Mouse (Mus musculus) limb, embryonic 10.5 days (tissue): ENCODE measurements around the gene Il23a. TPM values are rescaled to one million over a fixed set of nuclear protein-coding genes. Genes with fewer than 3 reads are reported as not detected.
"Not testable (repeated sequence)": the region's sequence is repeated elsewhere in the genome, so short reads cannot be mapped to it uniquely, and the experiment has no call there.

Experiments used
- DNase-seq: peaks from one replicate; pipeline ENCODE4 v3.0.0-alpha.2; 2017; ENCODE audit warnings: low spot score
- H3K27ac ChIP-seq: fragments of 300-500 bp; sonication (generic); 2 replicates; pipeline ENCODE4 v1.5.1; 2016; ENCODE audit warnings: mild to moderate bottlenecking
- H3K27me3 ChIP-seq: fragments of 300-500 bp; sonication (generic); 2 replicates; pipeline ENCODE4 v1.6.1; 2016; ENCODE audit warnings: low read depth, mild to moderate bottlenecking; ENCODE audit not compliant: poor library complexity, severe bottlenecking
- H3K36me3 ChIP-seq: fragments of 300-500 bp; sonication (generic); 2 replicates; pipeline ENCODE4 v1.6.1; 2016; ENCODE audit warnings: mild to moderate bottlenecking, moderate library complexity
- H3K4me1 ChIP-seq: fragments of 300-500 bp; sonication (generic); 2 replicates; pipeline ENCODE4 v1.6.1; 2016
- H3K4me3 ChIP-seq: fragments of 300-500 bp; sonication (generic); 2 replicates; pipeline ENCODE4 v1.5.1; 2016; ENCODE audit warnings: mild to moderate bottlenecking, moderate library complexity
- H3K9me3 ChIP-seq: fragments of 300-500 bp; sonication (generic); replicated peaks from 2 replicates; pipeline ENCODE4 v1.6.1; 2016; ENCODE audit warnings: mild to moderate bottlenecking
- WGBS: fragments of 180-500 bp; shearing (Covaris S2); methylation state at CpG from one replicate; pipeline ENCODE4 v1.1.7; 2016; 5-methylcytosine and 5-hydroxymethylcytosine counted together
- polyA plus RNA-seq: library from polyadenylated mRNA; unstranded; fragments of >200 nt; fragmentation: Nextera tagmentation; extraction: Ambion mirVana; gene quantifications from 2 replicates; pipeline ENCODE4 v1.2.1, GENCODE M21; 2016

Gene Il23a
- polyA plus RNA-seq, 1 experiment from 2014 or later = not detected

DNA sequence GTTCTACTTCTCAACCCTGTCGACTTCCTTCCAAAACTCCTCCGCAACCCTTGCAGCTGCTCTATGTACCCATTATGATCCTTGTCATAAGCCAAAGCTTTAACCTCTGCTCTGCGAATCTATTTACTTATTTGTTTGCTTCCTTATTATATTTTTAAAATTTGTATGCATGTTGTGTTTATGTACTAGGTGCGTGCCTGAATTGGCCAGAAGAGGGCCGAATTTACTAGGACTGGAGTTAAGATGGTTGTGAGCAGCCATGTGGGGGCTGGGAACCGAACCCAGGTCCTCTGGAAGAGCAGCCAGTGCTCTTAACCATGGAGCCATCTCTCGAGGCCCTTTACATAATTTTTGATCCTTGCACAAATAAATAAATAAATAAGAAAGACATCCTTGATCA lies 27.7 kb downstream of the Il23a start:
- Histone ChIP-seq H3K9me3 (no peaks in the 10 kb centered on the region), H3K27me3 (no peaks in the 10 kb centered on the region), H3K36me3 (no peaks in the 10 kb centered on the region), H3K4me1 (0 out of 2 replicates have a peak, but pooled peaks cover 5% of the 10 kb centered on the region), H3K27ac (peak overlapping the region; percentile 83), H3K4me3 (peak overlapping the region; percentile 83)
- DNase-seq = no peak
- 46% methylated on average over 7 of the region's 7 CpGs for WGBS

GRCm38 (mm10) chr10:128270287-128270841 lies 28.2 kb downstream of the Il23a start, which contains the start of gene Stat2:
TSS of gene Stat2 (plus strand) at chr10:128270559.
- under 1% methylated on average over 43 of the region's 43 CpGs for WGBS

DNA sequence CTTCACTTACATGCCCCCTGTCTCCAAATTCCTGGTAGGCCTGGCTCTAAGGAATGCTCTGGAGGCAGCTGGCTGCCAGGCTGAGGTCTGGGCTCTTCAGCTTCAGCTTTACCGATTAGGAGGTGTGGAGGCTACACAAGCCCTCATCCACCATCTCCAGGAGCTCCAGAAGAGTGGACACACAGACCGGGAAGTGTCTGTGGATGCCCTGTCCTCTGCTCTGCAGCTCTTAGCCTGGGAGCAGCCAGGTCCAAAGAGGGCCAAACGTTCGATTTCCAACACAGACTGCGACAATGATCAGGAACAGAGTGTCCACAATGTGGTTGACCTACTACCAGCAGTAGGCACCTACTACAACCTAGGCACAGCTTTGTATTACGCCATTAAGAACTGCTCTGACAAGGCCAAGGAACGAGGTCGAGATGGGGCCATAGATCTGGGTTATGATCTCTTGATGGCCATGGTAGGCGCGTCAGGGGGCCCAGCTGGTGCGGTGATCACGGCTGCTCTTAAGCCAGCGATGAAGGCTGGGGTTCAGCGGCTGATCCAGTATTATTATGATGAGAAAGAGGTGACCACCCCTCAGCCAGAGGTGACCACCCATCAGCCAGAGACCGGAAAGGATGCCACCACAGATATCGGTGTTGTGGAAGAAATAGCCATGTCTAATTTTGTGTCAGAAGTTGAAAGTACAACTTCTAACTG lies 29.2 kb downstream of the Il23a start:
- Histone ChIP-seq H3K27me3 (no peaks in the 10 kb centered on the region), H3K36me3 (no peaks in the 10 kb centered on the region), H3K4me1 (0 out of 2 replicates have a peak, but pooled peaks cover 5% of the 10 kb centered on the region), H3K9me3 (no peaks in the 10 kb centered on the region), H3K4me3 (peak overlapping the region; percentile 83; the same call in 1 of the 2 replicates), H3K27ac (no peak overlapping the region)
- no peak for DNase-seq
- WGBS = 87% methylated on average over 16 of the region's 16 CpGs

More at GRCm38 (mm10) chr10:128270287-128270841, 28.2 kb downstream of the Il23a start, which contains the start of gene Stat2:
- DNase-seq = peak; percentile 96
- peak within 1 kb of the TSS; percentile 83 for H3K4me3 ChIP-seq
- no peaks in the 10 kb centered on the region for H3K36me3 ChIP-seq
- H3K4me1 ChIP-seq = 0 out of 2 replicates have a peak, but pooled peaks cover 5% of the 10 kb centered on the region
- no peaks in the 10 kb centered on the region for H3K9me3 ChIP-seq
- H3K27me3 ChIP-seq = no peaks in the 10 kb centered on the region
- H3K27ac ChIP-seq = peak within 1 kb of the TSS; percentile 83

DNA sequence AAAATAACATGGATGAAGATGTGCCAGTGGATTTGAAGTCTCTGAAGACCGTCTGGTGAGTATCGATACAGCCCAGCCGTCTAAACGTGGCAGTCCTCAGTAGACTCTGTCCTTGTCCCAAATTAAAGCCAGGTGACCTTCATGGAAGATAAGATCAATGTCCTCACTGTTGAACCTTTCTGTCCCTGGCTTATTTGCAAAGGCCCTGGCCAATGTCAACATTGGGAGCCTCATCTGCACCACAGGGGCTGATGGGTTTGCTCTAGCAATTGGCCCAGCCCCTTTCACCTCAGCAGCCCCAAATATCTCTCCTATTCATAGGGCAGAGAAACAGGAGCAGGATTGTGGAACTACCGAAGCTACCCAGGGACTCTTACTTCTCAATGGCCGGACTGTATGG lies 30.2 kb downstream of the Il23a start, which contains the start of gene Apof:
Gene Apof, plus strand, starts transcription at position 301 of the 400 bp plus-strand sequence.
- no peaks in the 10 kb centered on the region for H3K27me3 ChIP-seq
- peak within 1 kb of the TSS; percentile 83; the same call in 1 of the 2 replicates for H3K4me3 ChIP-seq
- 76% methylated on average over 6 of the region's 6 CpGs for WGBS
- 0 out of 2 replicates have a peak, but pooled peaks cover 5% of the 10 kb centered on the region for H3K4me1 ChIP-seq
- H3K36me3 ChIP-seq = no peaks in the 10 kb centered on the region
- H3K27ac ChIP-seq = no peak within 1 kb of the TSS
- H3K9me3 ChIP-seq = no peaks in the 10 kb centered on the region
- DNase-seq = no peak

DNA sequence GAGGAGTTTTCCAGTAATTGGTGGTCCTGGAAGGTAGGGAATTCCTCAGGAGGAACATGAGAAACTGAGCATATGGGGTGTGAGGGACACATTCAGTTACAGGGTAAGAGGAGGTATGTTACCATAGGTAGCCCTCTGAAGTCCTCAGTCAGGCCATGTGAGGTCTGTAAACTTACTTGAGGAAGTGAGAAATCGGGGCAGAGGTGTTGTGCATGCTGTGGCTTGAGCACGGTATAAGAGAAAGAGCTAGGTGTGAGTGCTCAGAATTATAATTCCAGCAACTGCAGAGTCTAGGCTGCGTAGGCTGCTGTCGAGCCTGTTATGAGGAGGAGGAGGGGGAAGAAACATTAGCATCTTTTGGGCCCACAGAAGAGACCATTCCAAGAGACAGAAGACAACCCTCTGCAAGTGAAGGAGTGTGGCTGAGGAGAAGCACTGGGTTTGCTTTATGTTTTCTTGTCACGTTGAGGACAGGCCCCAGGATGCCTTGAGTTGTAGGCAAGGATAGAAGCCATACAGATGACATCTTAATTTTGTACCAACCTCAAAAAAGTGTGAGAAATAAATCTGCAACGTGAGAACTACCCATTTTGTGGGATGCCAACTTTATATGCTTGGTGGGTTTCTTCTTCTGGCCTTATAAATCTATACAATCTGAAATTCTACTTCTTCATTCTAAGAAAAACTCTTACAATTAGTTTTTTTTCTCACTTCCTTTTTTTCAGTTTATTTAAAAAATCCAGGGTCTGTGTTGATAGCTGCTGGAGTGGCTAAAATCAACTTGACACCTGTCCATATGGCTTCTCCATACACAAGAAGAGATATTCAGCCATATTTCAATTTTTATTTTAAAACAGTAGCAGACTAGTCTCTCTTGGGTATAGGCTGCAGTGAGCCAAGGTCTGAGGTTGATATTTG lies 34.9 kb downstream of the Il23a start:
- 82% methylated on average over 6 of the region's 6 CpGs for WGBS
- no peak for DNase-seq
- H3K36me3 ChIP-seq = no peaks in the 10 kb centered on the region
- H3K4me1 ChIP-seq = no peaks in the 10 kb centered on the region
- no peaks in the 10 kb centered on the region for H3K27me3 ChIP-seq
- no peak overlapping the region for H3K27ac ChIP-seq
- H3K9me3 ChIP-seq = no peaks in the 10 kb centered on the region
- H3K4me3 ChIP-seq = no peak overlapping the region

- Histone ChIP-seq H3K27me3 (no peaks in the 10 kb centered on the region), H3K9me3 (no peaks in the 10 kb centered on the region), H3K4me3 (no peak overlapping the region), H3K4me1 (no peaks in the 10 kb centered on the region), H3K36me3 (no peaks in the 10 kb centered on the region), H3K27ac (no peak overlapping the region)
- 79% methylated on average over 22 of the region's 22 CpGs for WGBS
- DNase-seq = no peak
Observed at GRCm38 (mm10) chr10:128262300-128262699, 36.3 kb downstream of the Il23a start.

DNA sequence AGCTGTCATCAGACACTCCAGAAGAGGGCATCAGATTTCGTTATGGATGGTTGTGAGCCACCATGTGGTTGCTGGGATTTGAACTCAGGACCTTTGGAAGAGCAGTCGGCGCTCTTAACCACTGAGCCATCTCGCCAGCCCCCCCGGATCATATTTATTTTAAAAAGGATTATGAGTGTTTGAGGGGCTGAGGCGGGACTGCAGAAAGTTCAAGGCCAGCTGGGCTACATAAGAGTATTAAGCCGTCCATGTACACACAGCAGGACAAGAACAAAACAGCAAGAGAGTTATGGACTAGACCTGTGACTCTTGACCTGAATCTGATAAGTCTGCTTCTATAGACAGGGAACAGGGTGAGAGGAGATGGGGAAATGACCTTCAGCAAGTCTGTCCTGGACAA lies 38.2 kb downstream of the Il23a start:
- WGBS = 91% methylated on average over 7 of the region's 7 CpGs
- H3K4me1 ChIP-seq, H3K9me3 ChIP-seq, H3K4me3 ChIP-seq, DNase-seq, H3K36me3 ChIP-seq, H3K27me3 ChIP-seq, H3K27ac ChIP-seq: not testable (repeated sequence)

- Histone ChIP-seq H3K27me3 (no peaks in the 10 kb centered on the region), H3K9me3 (no peaks in the 10 kb centered on the region), H3K4me3 (no peak overlapping the region), H3K36me3 (peaks cover 2% of the 10 kb centered on the region; the same call in 1 of the 2 replicates), H3K27ac (no peak overlapping the region), H3K4me1 (no peaks in the 10 kb centered on the region)
- WGBS = 89% methylated on average over 5 of the region's 5 CpGs
- no peak for DNase-seq
Observed at GRCm38 (mm10) chr10:128259946-128260345, 38.6 kb downstream of the Il23a start.

DNA sequence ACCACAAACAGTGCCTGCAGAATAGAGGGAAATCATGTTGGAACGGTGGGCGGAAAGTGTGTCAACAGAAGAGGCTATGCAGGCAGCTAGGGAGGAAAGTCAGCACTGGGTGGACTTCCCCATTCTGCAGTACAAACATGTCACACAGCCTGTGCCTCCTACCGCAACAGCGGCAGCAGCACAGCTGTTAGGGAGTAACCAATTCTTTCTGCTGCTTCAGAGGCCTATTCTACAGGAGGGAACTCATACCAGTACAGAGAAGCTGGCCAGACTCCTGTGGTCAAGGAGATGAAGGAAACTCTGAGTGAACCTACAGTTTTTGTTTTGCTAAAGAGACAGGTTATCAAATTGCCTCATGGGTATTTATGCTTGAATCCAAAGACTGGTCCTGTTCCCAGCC lies 39.6 kb downstream of the Il23a start:
- no peak overlapping the region for H3K4me3 ChIP-seq
- H3K27me3 ChIP-seq = no peaks in the 10 kb centered on the region
- no peaks in the 10 kb centered on the region for H3K9me3 ChIP-seq
- H3K27ac ChIP-seq = no peak overlapping the region
- 91% methylated on average over 4 of the region's 4 CpGs for WGBS
- no peak for DNase-seq
- H3K4me1 ChIP-seq = no peaks in the 10 kb centered on the region
- H3K36me3 ChIP-seq = peaks cover 11% of the 10 kb centered on the region

GRCm38 (mm10) chr10:128256328-128256727 lies 42.2 kb downstream of the Il23a start:
- Histone ChIP-seq H3K9me3 (no peaks in the 10 kb centered on the region), H3K27me3 (no peaks in the 10 kb centered on the region), H3K36me3 (peaks cover 33% of the 10 kb centered on the region), H3K4me3 (no peak overlapping the region), H3K4me1 (no peaks in the 10 kb centered on the region), H3K27ac (no peak overlapping the region)
- WGBS = 81% methylated on average over 8 of the region's 8 CpGs
- no peak for DNase-seq

- no peaks in the 10 kb centered on the region for H3K9me3 ChIP-seq
- no peak overlapping the region for H3K27ac ChIP-seq
- H3K36me3 ChIP-seq = peaks cover 37% of the 10 kb centered on the region
- no peaks in the 10 kb centered on the region for H3K27me3 ChIP-seq
- H3K4me3 ChIP-seq = no peak overlapping the region
- 87% methylated on average over 8 of the region's 8 CpGs for WGBS
- no peaks in the 10 kb centered on the region for H3K4me1 ChIP-seq
- DNase-seq = no peak
Observed at GRCm38 (mm10) chr10:128255925-128256324, 42.6 kb downstream of the Il23a start.

- Histone ChIP-seq H3K36me3 (peaks cover 59% of the 10 kb centered on the region), H3K9me3 (no peaks in the 10 kb centered on the region), H3K27me3 (no peaks in the 10 kb centered on the region), H3K4me1 (no peaks in the 10 kb centered on the region), H3K4me3 (no peak within 1 kb of the TSS), H3K27ac (no peak within 1 kb of the TSS)
- WGBS = 96% methylated on average over 4 of the region's 4 CpGs
- DNase-seq = no peak
Observed at GRCm38 (mm10) chr10:128253677-128254255, 44.8 kb downstream of the Il23a start, which contains the start of gene Apon. TSS of gene Apon (plus strand) at chr10:128254096.
